Mouse (Mus musculus) ovary, postnatal 10 days (tissue): ENCODE measurements around the gene Fam117b.

ENCODE experiments used
- DNase-seq: peaks from one replicate; pipeline ENCODE4 v3.0.0; 2022; ENCODE audit warnings: low spot score

Fam117b gene

GRCm38 (mm10) chr1:59986626-59987025 lies 73.8 kb downstream of the Fam117b start:
- no peak for DNase-seq

GRCm38 (mm10) chr1:59987399-59988040 lies 74.7 kb downstream of the Fam117b start:
- no peak for DNase-seq

GRCm38 (mm10) chr1:59995646-59996045 lies 82.8 kb downstream of the Fam117b start:
- DNase-seq: no peak

GRCm38 (mm10) chr1:59997352-59997751 lies 84.5 kb downstream of the Fam117b start:
- DNase-seq: no peak

GRCm38 (mm10) chr1:60000319-60000718 lies 87.5 kb downstream of the Fam117b start:
- no peak for DNase-seq

GRCm38 (mm10) chr1:60007337-60007736 lies 94.5 kb downstream of the Fam117b start:
- DNase-seq: no peak

GRCm38 (mm10) chr1:60008743-60009142 lies 95.9 kb downstream of the Fam117b start:
- DNase-seq: no peak

GRCm38 (mm10) chr1:60013779-60014178 lies 101.0 kb downstream of the Fam117b start:
- DNase-seq: no peak

- no peak for DNase-seq
These were observed 102.7 kb downstream of the Fam117b start for GRCm38 (mm10) chr1:60015511-60015910.

- no peak for DNase-seq
These were observed 103.4 kb downstream of the Fam117b start for GRCm38 (mm10) chr1:60016136-60016611.

GRCm38 (mm10) chr1:60017031-60017469 lies 104.2 kb downstream of the Fam117b start:
- DNase-seq: no peak
